Mouse (Mus musculus): ENCODE data around the gene Syt12.
A peak's percentile ranks its signal among the peaks of the same experiment; 100 is the strongest.

Gene Syt12

DNA sequence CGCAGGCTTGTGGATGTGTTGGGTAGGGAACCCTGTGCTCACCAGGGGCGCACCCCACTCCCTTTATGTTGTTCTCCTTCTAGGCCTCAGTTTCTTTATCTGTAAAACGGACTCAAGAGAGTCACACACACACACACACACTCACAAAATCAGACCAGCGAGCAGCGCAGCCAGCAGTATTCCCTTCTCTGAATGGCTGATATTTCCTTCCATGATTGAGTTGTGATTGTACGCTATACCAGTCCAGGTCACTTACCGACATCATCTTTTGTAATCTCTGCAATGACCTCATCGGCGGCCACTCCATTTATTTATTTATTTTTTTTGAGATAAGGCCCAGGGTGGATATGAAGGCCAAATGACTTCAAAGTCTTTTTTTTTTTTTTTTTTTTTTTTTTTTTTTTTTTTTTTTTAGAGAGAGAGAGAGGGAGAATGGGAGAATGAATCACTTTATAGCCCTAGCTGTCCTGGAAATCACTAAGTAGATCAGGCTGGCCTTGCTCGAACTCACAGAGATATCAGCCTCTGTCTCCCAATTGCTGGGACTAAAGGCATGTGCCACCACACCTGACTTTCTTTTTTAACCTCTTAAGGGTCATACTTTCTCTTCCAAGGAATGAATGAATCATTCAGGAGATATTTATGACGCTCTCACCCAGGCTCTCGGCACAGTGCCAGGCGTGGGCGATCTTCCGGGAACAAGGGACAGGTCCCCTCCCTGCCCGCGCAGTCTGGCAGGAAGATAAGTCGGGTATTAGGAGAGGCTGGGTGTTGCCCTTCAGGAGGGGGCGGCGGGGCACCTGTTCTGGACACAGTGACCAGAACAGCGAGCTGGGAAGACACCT lies at the start of gene Syt12:
Gene Syt12, minus strand, starts transcription at position 103 of the 845 bp plus-strand sequence.
- no peak for DNase-seq

DNA sequence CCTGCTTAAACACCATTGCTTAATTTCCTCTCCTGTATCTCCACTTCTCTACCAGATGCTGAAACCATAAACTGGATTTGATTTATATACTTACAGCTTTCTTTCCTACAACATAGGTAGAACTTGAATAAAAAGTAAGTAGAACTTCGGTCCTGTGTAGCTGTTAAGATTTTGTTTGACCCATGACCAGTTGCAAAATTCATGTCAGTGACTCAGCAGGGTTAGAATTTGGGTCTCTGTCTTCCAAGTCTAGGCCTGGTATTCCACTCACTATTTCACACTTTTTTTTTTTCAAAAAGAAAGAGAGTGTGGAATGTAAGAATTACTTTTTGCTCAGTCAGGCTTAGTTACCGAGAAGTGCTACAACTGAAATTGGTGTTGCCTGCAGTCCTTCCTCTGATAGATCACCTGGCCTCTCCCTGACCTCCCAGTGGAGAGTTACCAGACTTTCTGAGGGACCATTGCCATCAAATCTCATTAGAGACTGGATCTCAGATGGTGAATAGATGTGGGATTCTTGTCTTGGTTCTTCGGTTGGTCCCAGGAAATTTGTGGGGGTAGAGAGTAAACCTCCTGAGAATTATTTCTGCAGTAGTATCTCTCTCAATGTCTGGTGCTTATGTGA lies 44.3 kb upstream of the Syt12 start:
- no peak for DNase-seq

DNA sequence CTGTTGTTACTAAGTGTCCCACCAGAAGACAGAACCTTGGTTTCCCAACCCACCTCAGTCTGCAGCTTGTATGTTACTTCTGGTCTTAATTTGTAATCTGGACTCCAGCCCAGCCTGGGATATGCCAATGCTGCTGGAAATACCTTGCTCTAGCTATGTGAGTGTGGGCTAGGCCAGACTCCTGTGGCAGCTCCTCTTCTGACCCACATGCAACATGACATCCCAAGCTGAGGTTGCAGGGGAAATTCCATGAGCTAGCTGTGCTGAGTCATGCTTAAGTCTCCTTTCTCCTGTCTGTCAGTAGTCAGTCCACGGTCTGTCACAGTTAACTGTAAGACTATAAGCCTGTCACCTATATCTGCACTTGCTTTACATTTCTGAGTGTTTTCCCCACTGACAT lies 40.2 kb upstream of the Syt12 start:
- no peak for DNase-seq

DNA sequence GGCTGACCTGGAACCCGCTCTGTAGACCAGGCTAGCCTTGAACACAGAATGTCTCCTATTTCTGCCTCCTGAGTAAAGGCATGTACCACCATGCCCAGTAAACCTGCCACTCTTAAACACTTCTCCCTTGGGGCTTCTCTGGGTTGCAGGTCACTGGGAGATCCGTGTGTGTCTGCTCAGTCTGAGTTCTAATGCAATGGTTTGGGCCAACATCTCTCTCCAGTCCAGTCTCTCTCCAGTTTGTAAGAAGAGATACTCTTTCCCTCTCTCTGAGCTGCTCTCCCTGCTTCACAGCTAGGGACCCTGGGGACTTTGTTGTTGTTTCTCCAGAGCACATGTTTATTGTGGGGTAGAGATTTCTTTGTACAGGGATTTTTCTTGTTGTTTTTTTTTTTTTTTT lies 39.0 kb upstream of the Syt12 start:
- no peak for DNase-seq

DNA sequence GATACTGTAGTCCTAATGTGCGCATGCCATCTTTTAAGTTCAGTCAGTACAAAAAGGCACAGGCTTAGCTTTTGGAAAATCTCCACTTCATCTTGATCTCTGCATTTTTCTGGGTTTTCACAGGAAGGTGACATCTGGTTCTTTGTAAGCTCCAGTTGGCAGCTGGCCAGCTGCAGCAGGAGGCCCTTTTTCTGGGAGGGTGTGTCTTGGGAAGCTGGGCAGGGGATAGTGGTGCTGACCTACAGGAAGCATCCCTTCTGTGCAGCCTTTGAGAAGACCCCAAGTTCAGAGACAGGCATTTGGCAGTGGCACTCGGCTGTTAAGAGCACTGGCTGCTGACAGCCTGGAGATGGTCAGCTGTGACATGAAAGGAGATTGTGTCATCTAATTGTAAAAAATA lies 38.5 kb upstream of the Syt12 start:
- DNase-seq, result no peak

DNA sequence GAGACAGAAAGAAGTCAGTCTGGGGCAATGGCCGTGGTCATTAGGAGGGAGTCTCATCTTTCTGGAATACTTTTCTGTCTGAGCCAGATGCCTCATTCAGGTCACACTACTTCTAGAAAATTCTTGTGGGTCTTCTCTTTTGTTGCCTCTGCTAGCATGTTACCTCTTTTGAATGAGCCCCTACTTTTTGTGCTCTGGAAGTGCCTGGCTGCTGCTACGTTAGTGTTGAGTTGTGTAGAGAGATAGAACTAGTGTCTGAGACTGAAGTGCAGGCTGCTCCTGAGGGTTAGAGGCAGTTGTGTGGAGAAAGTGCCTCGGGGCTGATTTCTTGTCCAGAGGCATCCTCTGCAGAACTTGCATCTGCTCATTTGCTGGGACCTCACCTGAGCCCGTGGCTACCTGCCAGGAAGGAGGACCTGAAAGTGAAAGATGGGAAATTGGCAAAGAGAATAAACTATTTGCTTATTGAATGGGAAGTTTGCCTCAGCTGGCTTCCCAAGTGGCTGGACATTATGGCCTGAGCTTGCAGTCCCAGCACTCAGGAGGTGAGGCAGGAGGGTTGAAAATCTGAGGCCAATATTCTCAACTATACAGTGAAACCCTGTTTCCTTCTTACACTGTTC lies 36.1 kb upstream of the Syt12 start:
- no peak for DNase-seq

- DNase-seq, result no peak
These were observed 34.0 kb upstream of the Syt12 start for GRCm38 (mm10) chr19:4511116-4511841.

DNA sequence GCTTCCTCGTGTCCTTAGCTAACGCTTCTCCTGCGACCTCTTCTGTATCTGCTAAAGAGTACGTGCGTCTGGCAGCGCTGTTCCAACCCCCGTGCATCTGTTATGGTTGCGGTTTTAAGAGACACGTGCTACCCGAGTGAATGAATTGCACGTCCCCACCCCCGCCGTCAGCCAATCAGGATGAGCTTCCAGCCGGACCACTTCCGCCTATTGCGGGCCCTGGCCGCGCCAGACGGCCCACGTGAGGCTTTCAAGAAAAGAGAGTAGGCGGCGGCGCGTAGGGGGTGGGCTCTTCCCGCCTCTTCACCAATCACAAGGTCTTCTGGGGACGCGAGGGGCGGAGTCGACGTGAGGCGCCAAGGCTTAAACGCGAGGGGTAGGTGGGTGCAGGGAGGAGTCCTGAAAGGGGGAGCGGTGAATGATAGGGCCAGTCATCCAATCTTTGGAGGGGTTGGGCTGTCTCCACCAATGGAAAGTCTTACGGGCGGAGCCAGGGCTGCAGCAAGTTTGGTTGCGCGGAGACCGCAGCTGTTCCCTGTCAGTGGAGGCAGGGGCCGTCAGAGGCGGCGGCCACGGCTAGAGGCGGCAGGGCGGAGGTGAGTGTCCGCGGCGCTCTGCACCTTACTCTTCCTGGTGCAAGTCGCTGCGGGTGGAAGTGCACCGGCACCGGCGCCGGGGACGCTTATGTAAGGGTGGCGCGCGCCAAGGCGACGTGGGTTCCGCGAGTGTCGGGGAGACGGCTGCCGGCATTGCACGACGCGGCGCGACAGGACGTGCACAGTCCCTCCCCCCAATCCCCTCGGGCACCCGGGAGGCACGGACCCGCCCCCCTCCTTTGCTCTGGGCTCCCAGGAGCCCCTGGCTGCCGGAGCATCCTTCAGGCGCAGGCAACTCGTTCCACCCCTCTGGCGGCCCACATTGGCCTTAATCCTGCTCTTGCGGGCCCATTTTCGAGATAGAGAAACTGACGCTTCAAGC lies 33.0 kb upstream of the Syt12 start, which contains the start of gene Pcx:
Gene Pcx, plus strand, starts transcription at position 487 of the 978 bp plus-strand sequence.
- peak; percentile 98 for DNase-seq

- DNase-seq, result no peak
These were observed 30.5 kb upstream of the Syt12 start for GRCm38 (mm10) chr19:4507746-4508145.

GRCm38 (mm10) chr19:4504830-4505229 lies 27.6 kb upstream of the Syt12 start:
- DNase-seq, result no peak

- DNase-seq, result no peak
These were observed 25.5 kb upstream of the Syt12 start for GRCm38 (mm10) chr19:4502701-4503100.

GRCm38 (mm10) chr19:4498062-4498933 lies 21.1 kb upstream of the Syt12 start, which contains the start of gene 2010003K11Rik:
2010003K11Rik (minus strand) TSS chr19:4498583.
- DNase-seq, result no peak

DNA sequence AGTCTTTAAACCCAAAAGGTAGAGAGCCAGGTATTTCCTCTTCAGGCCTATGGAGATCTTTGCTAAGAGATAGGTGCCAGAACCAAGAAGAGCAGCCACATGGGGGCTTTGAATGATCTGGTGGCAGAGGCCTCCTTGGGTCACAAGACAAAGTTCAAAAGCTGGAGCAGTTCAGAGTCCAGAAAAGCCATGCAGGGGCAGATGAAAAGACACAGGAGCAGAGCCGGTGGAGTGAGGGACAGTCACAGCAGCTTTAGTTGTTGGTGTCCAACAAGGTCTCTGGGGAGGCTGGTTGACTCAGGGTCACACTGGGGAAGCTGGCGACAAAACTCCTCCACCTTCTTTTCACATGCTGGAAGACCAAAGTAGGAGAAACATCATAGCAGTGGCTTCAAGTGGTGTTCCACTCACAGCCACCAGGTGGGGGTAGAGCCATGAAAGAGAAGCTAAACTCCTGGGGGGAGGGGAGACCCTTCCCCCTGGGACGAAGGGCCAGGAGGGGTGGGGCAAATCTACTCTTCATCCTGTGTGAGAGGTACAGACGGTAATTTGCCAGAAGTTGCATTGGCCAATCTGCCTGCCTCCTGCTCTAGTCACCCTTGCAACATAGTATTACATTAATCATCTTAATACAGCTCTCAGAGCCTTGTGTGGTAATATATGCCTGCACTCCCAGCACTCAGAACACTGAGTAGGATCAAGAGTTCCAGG lies 20.2 kb upstream of the Syt12 start:
- DNase-seq, result peak; percentile 59

- no peak for DNase-seq
These were observed 19.5 kb upstream of the Syt12 start for GRCm38 (mm10) chr19:4496535-4497262.

DNA sequence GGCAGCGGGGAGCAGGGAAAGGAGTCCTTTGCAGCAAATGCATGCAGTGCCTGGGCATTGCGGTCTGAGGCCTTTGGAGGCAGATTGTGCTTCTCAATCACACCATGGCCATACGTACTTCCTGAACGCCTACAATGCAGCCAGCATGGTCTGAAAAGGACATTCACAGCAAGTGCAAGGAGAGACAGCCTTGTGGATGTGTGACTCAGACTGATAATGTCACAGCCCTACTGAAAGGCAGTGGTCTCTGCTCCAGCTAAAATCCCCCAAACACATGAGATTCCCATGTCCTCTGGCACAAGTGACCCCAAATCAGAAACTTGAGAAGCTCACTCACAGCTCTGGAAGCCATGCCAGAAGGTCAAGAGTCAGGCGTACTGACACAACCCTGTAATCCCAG lies 18.6 kb upstream of the Syt12 start:
- no peak for DNase-seq

- no peak for DNase-seq
These were observed 17.5 kb upstream of the Syt12 start for GRCm38 (mm10) chr19:4494707-4495106.

- no peak for DNase-seq
These were observed 15.5 kb upstream of the Syt12 start for GRCm38 (mm10) chr19:4492526-4493296.

- no peak for DNase-seq
These were observed 13.9 kb upstream of the Syt12 start for GRCm38 (mm10) chr19:4491080-4491695.
